Mouse (Mus musculus) adrenal gland, adult 18-20 months (tissue): ENCODE measurements around the gene Srgap3. TPM values are rescaled to one million over a fixed set of nuclear protein-coding genes. Genes with fewer than 3 reads are reported as not detected.
"Not testable (repeated sequence)": the region's sequence is repeated elsewhere in the genome, so short reads cannot be mapped to it uniquely, and the experiment has no call there.

ENCODE experiments used
- DNase-seq, 2 experiments: peaks; one replicate each; pipeline ENCODE4 v3.0.0; 2021 to 2022; ENCODE audit warnings: low spot score in 2 of 2
- total RNA-seq, 2 experiments: library from RNA; stranded (reverse); gene quantifications; 1 replicate in 1 of 2; 2 replicates in 1 of 2; pipeline ENCODE4 v1.2.3; 2021

The Srgap3 gene
- total RNA-seq, 2 experiments from 2014 or later: 9.4 to 14.7 TPM

- DNase-seq: no peak
These were observed 192.1 kb downstream of the Srgap3 start for GRCm38 (mm10) chr6:112754994-112755393.

GRCm38 (mm10) chr6:112752517-112752916 is 194.5 kb downstream of the Srgap3 start:
- DNase-seq: no peak

- no peak for DNase-seq
These were observed 195.1 kb downstream of the Srgap3 start for GRCm38 (mm10) chr6:112752007-112752406.

GRCm38 (mm10) chr6:112742297-112742696 is 204.8 kb downstream of the Srgap3 start:
- no peak for DNase-seq

GRCm38 (mm10) chr6:112741766-112742165 is 205.3 kb downstream of the Srgap3 start:
- DNase-seq: no peak

GRCm38 (mm10) chr6:112739635-112740034 is 207.4 kb downstream of the Srgap3 start:
- no peak for DNase-seq

GRCm38 (mm10) chr6:112738924-112739323 is 208.1 kb downstream of the Srgap3 start:
- DNase-seq: no peak

GRCm38 (mm10) chr6:112736471-112736870 is 210.6 kb downstream of the Srgap3 start:
- no peak for DNase-seq

GRCm38 (mm10) chr6:112735054-112735453 is 212.0 kb downstream of the Srgap3 start:
- DNase-seq: no peak

GRCm38 (mm10) chr6:112733942-112734341 is 213.1 kb downstream of the Srgap3 start:
- no peak for DNase-seq

GRCm38 (mm10) chr6:112732434-112732833 is 214.6 kb downstream of the Srgap3 start:
- no peak for DNase-seq

GRCm38 (mm10) chr6:112731386-112731785 is 215.7 kb downstream of the Srgap3 start:
- DNase-seq: peak in 1 of 2 experiments; percentile 23

- DNase-seq: no peak
These were observed 218.2 kb downstream of the Srgap3 start for GRCm38 (mm10) chr6:112728760-112729422.

GRCm38 (mm10) chr6:112725468-112725867 is 221.6 kb downstream of the Srgap3 start:
- no peak for DNase-seq

- DNase-seq: no peak
These were observed 226.5 kb downstream of the Srgap3 start for GRCm38 (mm10) chr6:112720409-112721080.

GRCm38 (mm10) chr6:112719983-112720382 is 227.1 kb downstream of the Srgap3 start:
- DNase-seq: no peak

GRCm38 (mm10) chr6:112717168-112717567 is 229.9 kb downstream of the Srgap3 start:
- no peak for DNase-seq

GRCm38 (mm10) chr6:112713951-112714350 is 233.1 kb downstream of the Srgap3 start:
- no peak for DNase-seq

- DNase-seq: not testable (repeated sequence)
These were observed 244.8 kb downstream of the Srgap3 start for GRCm38 (mm10) chr6:112702296-112702695.

GRCm38 (mm10) chr6:112700392-112700791 is 246.7 kb downstream of the Srgap3 start:
- DNase-seq: peak; percentile 59

GRCm38 (mm10) chr6:112699115-112699514 is 248.0 kb downstream of the Srgap3 start:
- no peak for DNase-seq

- peak; percentile 79 for DNase-seq
These were observed 250.8 kb downstream of the Srgap3 start, which contains the start of gene Rad18 for GRCm38 (mm10) chr6:112696056-112696950. Gene Rad18, minus strand, starts transcription at chr6:112696686.
